Mouse (Mus musculus): ENCODE results near the gene Cd81. TPM values are rescaled to one million over a fixed set of nuclear protein-coding genes. Genes with fewer than 3 reads are reported as not detected.

Gene Cd81
- polyA plus RNA-seq (2012; rRNA removed) = 268 and 280 TPM in 2 replicates

GRCm38 (mm10) chr7:143052626-143053007 lies at the start of gene Cd81:
TSS of gene Cd81 (plus strand) at chr7:143052739.

GRCm38 (mm10) chr7:143004727-143005343 lies 47.7 kb upstream of the Cd81 start, which contains the start of gene Tspan32:
TSS of gene Tspan32 (plus strand) at chr7:143005046.

GRCm38 (mm10) chr7:143068882-143069591 lies 16.5 kb downstream of the Cd81 start, which contains the start of gene Tssc4:
TSS of gene Tssc4 (plus strand) at chr7:143069249.

GRCm38 (mm10) chr7:143094592-143095553 lies 42.3 kb downstream of the Cd81 start, which contains the start of gene Trpm5:
TSS of gene Trpm5 (minus strand) at chr7:143094642.

GRCm38 (mm10) chr7:143106062-143106461 lies 53.5 kb downstream of the Cd81 start, which contains the start of gene Kcnq1:
TSS of gene Kcnq1 (plus strand) at chr7:143106362.

Other genes starting within 250 kb of the Cd81 start
- 10.5 and 12.4 TPM in 2 replicates for gene Th, start 121.6 kb upstream of the Cd81 start, polyA plus RNA-seq (2012; rRNA removed)
- 0.85 and 0.86 TPM in 2 replicates for gene Ascl2, start 83.5 kb upstream of the Cd81 start, polyA plus RNA-seq (2012; rRNA removed)
- 0.25 and 0.39 TPM in 2 replicates for gene Tspan32, start 47.7 kb upstream of the Cd81 start, polyA plus RNA-seq (2012; rRNA removed)
- 103 and 106 TPM in 2 replicates for gene Tssc4, start 16.5 kb downstream of the Cd81 start, polyA plus RNA-seq (2012; rRNA removed)
- 1.0 and 2.6 TPM in 2 replicates for gene Trpm5, start 41.9 kb downstream of the Cd81 start, polyA plus RNA-seq (2012; rRNA removed)
- gene Kcnq1, start 53.6 kb downstream of the Cd81 start, polyA plus RNA-seq (2012; rRNA removed) = 1.1 and 1.4 TPM in 2 replicates